Mouse (Mus musculus) brain, embryonic 14.5 days (tissue): ENCODE results near the gene Tead4. TPM values are rescaled to one million over a fixed set of nuclear protein-coding genes. Genes with fewer than 3 reads are reported as not detected.

Experiments
- DNase-seq: peaks from one replicate; pipeline ENCODE4 v3.0.0-alpha.2; 2011; ENCODE audit warnings: low read depth
- CTCF ChIP-seq: fragments of 200-500 bp; IDR thresholded peaks from 2 replicates; pipeline ENCODE4 v1.5.1; 2012; ENCODE audit warnings: inconsistent platforms, mild to moderate bottlenecking, moderate library complexity, borderline replicate concordance; ENCODE audit not compliant: insufficient read depth, insufficient read length; ENCODE audit errors: extremely low read depth
- POLR2A ChIP-seq: fragments of 200-500 bp; IDR thresholded peaks from 2 replicates; pipeline ENCODE4 v1.6.1; 2012; ENCODE audit warnings: mild to moderate bottlenecking, inconsistent platforms, borderline replicate concordance; ENCODE audit not compliant: poor library complexity, insufficient read depth, insufficient read length, severe bottlenecking; ENCODE audit errors: extremely low read depth
- polyA plus RNA-seq: library from polyadenylated mRNA; depleted of rRNA; stranded (reverse); fragments of >200 nt; gene quantifications from 2 replicates; pipeline ENCODE4 v1.2.3, GENCODE M21; 2012; rRNA removed

The Tead4 gene
- 0.28 and 0.81 TPM in 2 replicates for polyA plus RNA-seq

GRCm38 (mm10) chr6:128300134-128301001, at the start of gene Tead4:
Gene Tead4 (minus strand): TSS chr6:128300823.
- peak; percentile 48 for DNase-seq
- TF ChIP-seq CTCF, result no peak
- no peak for TF ChIP-seq POLR2A

- TF ChIP-seq CTCF (no peak), POLR2A (no peak)
- peak; percentile 62 for DNase-seq
Observed at GRCm38 (mm10) chr6:128349711-128350110, 49.1 kb upstream of the Tead4 start.

GRCm38 (mm10) chr6:128346782-128347181, 46.2 kb upstream of the Tead4 start:
- no peak for DNase-seq
- no peak for TF ChIP-seq CTCF
- no peak for TF ChIP-seq POLR2A

GRCm38 (mm10) chr6:128345623-128346022, 45.0 kb upstream of the Tead4 start:
- TF ChIP-seq CTCF (no peak), POLR2A (no peak)
- no peak for DNase-seq

GRCm38 (mm10) chr6:128341956-128342723, 41.5 kb upstream of the Tead4 start:
- no peak for DNase-seq
- TF ChIP-seq POLR2A (no peak), CTCF (no peak)

GRCm38 (mm10) chr6:128338876-128339275, 38.3 kb upstream of the Tead4 start:
- no peak for TF ChIP-seq CTCF
- TF ChIP-seq POLR2A, result no peak

GRCm38 (mm10) chr6:128337467-128337866, 36.8 kb upstream of the Tead4 start:
- TF ChIP-seq POLR2A, result no peak
- no peak for TF ChIP-seq CTCF
- DNase-seq, result no peak

More at GRCm38 (mm10) chr6:128338876-128339275, 38.3 kb upstream of the Tead4 start:
- peak; percentile 40 for DNase-seq

- TF ChIP-seq CTCF, result peak; percentile 66; the same call in 1 of the 2 replicates
- TF ChIP-seq POLR2A, result no peak
Observed at GRCm38 (mm10) chr6:128334397-128335124, 33.9 kb upstream of the Tead4 start.

GRCm38 (mm10) chr6:128318317-128318716, 17.7 kb upstream of the Tead4 start:
- TF ChIP-seq CTCF (peak; percentile 62), POLR2A (no peak)
- peak; percentile 89 for DNase-seq

More at GRCm38 (mm10) chr6:128334397-128335124, 33.9 kb upstream of the Tead4 start:
- peak; percentile 88 for DNase-seq

- TF ChIP-seq CTCF (no peak), POLR2A (no peak)
- no peak for DNase-seq
Observed at GRCm38 (mm10) chr6:128315597-128315996, 15.0 kb upstream of the Tead4 start.

GRCm38 (mm10) chr6:128314796-128315195, 14.2 kb upstream of the Tead4 start:
- no peak for TF ChIP-seq CTCF
- no peak for TF ChIP-seq POLR2A
- DNase-seq, result no peak

GRCm38 (mm10) chr6:128308311-128308710, 7.7 kb upstream of the Tead4 start:
- TF ChIP-seq POLR2A (no peak), CTCF (peak; percentile 87)
- DNase-seq, result peak; percentile 82
